Mouse (Mus musculus): ENCODE data around the gene Gm13278.
"Not testable (repeated sequence)": the region's sequence is repeated elsewhere in the genome, so short reads cannot be mapped to it uniquely, and the experiment has no call there.

Gm13278 gene

DNA sequence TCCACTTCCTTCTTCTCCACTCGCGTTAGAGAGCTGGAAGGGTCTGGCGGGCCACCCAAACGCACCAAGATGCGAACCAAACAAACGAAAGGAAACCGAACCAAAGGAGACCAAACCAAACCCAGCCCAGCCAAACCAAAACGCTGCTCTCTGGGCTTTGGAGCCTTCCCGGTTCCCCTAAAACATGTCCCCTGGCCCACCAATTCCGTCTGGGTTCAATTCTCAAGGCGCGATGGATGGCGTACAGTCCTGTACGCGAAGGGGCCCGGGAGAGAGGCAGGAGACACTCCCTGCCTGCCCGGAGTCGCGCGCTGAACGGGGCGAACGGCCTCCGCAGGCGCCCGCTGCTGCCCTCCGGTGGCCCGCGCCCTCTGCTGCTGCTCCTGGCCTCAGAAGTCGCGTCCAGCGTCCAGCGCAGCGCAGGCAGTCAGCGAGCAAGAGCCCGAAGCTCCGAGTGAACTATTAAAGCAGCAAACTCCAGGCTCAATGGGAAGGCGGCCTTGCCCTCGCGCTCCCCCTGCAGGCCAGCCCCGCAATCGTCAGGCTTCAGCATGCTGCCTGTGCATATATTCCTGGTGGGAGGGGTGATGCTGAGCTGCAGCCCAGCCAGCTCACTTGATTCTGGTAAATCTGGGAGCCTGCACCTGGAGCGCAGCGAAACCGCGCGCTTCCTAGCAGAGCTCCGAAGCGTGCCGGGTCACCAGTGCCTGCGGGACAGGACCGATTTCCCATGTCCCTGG lies 2.8 kb downstream of the Gm13278 start, which contains the start of gene Gm13275:
Gm13275 (plus strand) TSS at position 552 of the 740 bp plus-strand sequence.
- not testable (repeated sequence) for DNase-seq (ENCODE audit: low read depth, low spot score)

DNA sequence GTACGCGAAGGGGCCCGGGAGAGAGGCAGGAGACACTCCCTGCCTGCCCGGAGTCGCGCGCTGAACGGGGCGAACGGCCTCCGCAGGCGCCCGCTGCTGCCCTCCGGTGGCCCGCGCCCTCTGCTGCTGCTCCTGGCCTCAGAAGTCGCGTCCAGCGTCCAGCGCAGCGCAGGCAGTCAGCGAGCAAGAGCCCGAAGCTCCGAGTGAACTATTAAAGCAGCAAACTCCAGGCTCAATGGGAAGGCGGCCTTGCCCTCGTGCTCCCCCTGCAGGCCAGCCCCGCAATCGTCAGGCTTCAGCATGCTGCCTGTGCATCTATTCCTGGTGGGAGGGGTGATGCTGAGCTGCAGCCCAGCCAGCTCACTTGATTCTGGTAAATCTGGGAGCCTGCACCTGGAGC lies 5.7 kb downstream of the Gm13278 start, which contains the start of gene Gm13279:
Gm13279 (plus strand) TSS at position 301 of the 400 bp plus-strand sequence.
- DNase-seq (ENCODE audit: low read depth, low spot score): not testable (repeated sequence)

GRCm38 (mm10) chr4:88799365-88799764 lies 8.0 kb downstream of the Gm13278 start, which contains the start of gene Gm13285:
Gene Gm13285, plus strand, starts transcription at chr4:88799665.
- DNase-seq (ENCODE audit: low read depth, low spot score): not testable (repeated sequence)

DNA sequence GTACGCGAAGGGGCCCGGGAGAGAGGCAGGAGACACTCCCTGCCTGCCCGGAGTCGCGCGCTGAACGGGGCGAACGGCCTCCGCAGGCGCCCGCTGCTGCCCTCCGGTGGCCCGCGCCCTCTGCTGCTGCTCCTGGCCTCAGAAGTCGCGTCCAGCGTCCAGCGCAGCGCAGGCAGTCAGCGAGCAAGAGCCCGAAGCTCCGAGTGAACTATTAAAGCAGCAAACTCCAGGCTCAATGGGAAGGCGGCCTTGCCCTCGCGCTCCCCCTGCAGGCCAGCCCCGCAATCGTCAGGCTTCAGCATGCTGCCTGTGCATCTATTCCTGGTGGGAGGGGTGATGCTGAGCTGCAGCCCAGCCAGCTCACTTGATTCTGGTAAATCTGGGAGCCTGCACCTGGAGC lies 11.6 kb downstream of the Gm13278 start, which contains the start of gene Gm13287:
Gm13287 (plus strand) TSS at position 301 of the 400 bp plus-strand sequence.
- DNase-seq (ENCODE audit: low read depth, low spot score): not testable (repeated sequence)

- DNase-seq (ENCODE audit: low read depth, low spot score): not testable (repeated sequence)
These were observed 13.9 kb downstream of the Gm13278 start, which contains the start of gene Gm13288 for GRCm38 (mm10) chr4:88805231-88805630. Gene Gm13288, plus strand, starts transcription at chr4:88805531.

- not testable (repeated sequence) for DNase-seq (ENCODE audit: low read depth, low spot score)
These were observed 14.4 kb downstream of the Gm13278 start for GRCm38 (mm10) chr4:88805761-88806160.

GRCm38 (mm10) chr4:88815928-88816327 lies 24.6 kb downstream of the Gm13278 start, which contains the start of gene Ifna7:
Gene Ifna7, plus strand, starts transcription at chr4:88816228.
- DNase-seq (ENCODE audit: low read depth, low spot score): no peak

- DNase-seq (ENCODE audit: low read depth, low spot score): no peak
These were observed 28.3 kb downstream of the Gm13278 start, which contains the start of gene Ifna11 for GRCm38 (mm10) chr4:88819659-88820058. Gene Ifna11, plus strand, starts transcription at chr4:88819959.

GRCm38 (mm10) chr4:88822995-88823394 lies 31.6 kb downstream of the Gm13278 start:
- no peak for DNase-seq (ENCODE audit: low read depth, low spot score)

- DNase-seq (ENCODE audit: low read depth, low spot score): not testable (repeated sequence)
These were observed 35.8 kb downstream of the Gm13278 start, which contains the start of gene Ifna6 for GRCm38 (mm10) chr4:88827116-88827515. Gene Ifna6, plus strand, starts transcription at chr4:88827416.

DNA sequence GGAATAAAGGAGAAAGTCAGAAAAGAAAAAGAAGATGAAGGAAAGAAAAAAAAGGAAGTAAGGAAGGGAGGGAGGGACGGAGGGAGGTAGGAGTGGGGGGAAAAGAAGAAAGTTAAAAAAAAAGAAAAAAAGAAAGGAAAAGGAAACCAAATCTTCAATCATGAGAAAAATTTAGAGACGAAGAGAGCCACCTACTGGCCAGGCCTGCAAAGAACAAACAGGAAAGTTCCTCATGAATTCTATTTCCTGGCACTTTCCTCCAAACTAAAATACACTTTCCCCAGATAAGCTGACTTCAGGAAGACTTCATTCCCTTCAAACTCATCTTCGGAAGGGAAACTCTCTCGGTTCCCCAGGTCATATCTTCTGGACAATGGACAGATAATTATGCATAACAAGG lies 39.2 kb downstream of the Gm13278 start:
- DNase-seq (ENCODE audit: low read depth, low spot score): no peak

- DNase-seq (ENCODE audit: low read depth, low spot score): not testable (repeated sequence)
These were observed 43.9 kb downstream of the Gm13278 start, which contains the start of gene Ifna5 for GRCm38 (mm10) chr4:88835225-88835624. Gene Ifna5, plus strand, starts transcription at chr4:88835525.

DNA sequence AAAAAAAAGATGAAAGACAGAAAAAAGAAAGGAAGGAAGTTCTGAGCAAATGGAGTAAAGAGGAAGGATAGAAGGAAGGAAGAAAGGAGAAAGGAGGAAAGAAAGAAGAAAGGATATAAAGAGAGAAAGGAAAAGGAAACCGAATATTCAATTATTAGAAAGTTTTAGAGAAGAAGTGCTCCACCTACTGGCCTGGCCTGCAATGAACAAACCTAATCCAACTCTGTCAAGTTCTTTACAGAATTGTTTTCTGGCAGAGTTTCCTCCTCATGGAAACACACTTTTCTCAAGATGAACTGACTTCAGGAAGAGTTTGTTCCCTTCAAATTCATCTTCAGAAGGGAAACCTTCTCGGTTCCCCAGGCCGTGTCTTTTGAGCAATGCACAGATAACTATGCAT lies 47.5 kb downstream of the Gm13278 start:
- DNase-seq (ENCODE audit: low read depth, low spot score): no peak

DNA sequence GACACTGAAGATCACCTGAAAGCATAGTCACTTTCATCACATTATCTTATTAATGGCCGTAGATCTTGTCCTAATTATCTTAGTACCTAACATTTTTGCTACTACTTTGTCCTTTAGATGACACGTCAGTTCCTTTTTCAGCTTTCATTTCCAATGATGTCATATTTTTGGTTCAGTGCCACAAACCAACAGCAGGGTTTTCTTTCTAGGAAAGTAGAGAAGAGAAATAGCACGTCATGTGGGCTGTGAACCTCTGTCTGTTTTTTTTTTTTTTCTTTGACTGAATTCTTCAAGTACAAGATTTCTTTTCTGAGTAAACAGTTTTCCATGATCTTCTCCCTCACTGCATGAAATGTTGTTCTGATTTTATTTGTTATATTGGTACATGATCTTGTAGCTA lies 48.7 kb downstream of the Gm13278 start:
- no peak for DNase-seq (ENCODE audit: low read depth, low spot score)

- DNase-seq (ENCODE audit: low read depth, low spot score): no peak
These were observed 50.1 kb downstream of the Gm13278 start, which contains the start of gene Ifna4 for GRCm38 (mm10) chr4:88841438-88841911. Gene Ifna4, plus strand, starts transcription at chr4:88841861.

Measured in skeletal muscle tissue, adult 2 months (tissue).